Mouse (Mus musculus) megakaryocyte, embryonic 14.5 days (primary cell): Measurements from ENCODE around the gene Mlx.

Experiments
- FLI1 ChIP-seq: IDR thresholded peaks from 2 replicates; pipeline ENCODE4 v1.6.1; 2012; ENCODE audit warnings: low read length, inconsistent platforms, mixed read lengths
- GATA1 ChIP-seq: IDR thresholded peaks from 3 replicates; pipeline ENCODE4 v1.6.1; 2012; ENCODE audit warnings: mixed read lengths, low read length, inconsistent platforms, borderline replicate concordance

DNA sequence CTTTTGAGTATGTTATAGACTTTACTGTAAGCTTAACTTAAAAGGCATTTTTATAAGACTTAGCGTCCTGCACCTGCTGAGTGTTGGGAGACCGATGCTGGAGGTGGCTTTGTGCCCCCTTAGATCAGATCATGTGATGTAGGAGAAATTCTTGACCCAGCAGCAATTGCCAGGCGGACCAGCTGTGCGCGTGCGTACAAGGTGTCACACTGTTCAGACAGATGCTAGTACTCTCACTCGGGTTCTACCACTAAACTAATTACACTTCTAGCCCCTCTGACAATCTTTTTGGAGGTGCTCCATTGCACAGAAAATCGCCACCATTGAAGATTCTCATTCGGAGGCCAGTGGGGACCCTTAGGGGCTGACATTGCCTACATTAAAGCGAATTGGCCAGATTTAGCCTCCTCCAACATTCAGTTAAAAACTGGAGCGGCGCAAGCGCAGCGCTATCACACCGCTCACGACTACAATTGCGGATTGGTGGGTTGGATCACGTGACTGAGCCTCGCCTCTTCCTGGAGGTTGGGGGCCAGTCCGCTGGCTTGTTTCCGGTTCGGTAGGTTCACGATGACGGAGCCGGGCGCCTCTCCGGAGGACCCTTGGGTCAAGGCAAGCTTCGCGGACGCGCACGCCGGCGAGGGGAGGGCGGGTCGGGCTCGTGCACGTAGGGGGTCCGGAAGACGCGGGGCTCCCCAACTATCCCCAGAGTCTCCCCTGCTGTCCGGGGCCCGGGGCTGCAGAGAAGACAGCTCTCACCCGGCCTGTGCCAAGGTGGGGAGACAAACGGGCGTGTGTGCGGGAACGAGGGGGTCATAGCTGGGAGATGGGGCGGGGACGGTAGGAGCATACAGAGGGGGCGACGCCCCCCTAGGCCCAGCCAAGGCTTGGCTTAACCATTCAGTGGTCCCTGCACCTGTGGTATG, at the start of gene Mlx:
- TF ChIP-seq GATA1 (no peak), FLI1 (no peak)
